Mouse (Mus musculus) splenic B cell, adult 2 months (primary cell): Measurements from ENCODE around the gene Col5a1.

Source experiments
- DNase-seq: peaks from one replicate; pipeline ENCODE4 v3.0.0-alpha.2; 2011; ENCODE audit warnings: low read depth, low spot score
- H3K27me3 ChIP-seq: 2 replicates; pipeline ENCODE4 v1.6.1; 2012; ENCODE audit warnings: mild to moderate bottlenecking, low read length, moderate library complexity, mixed read lengths; ENCODE audit not compliant: control insufficient read depth, poor library complexity, insufficient read depth, severe bottlenecking
- H3K36me3 ChIP-seq: 2 replicates; pipeline ENCODE4 v1.6.1; 2012; ENCODE audit warnings: mild to moderate bottlenecking, low read length, moderate library complexity, mixed read lengths; ENCODE audit not compliant: control insufficient read depth, poor library complexity, insufficient read depth, severe bottlenecking

The Col5a1 gene

GRCm38 (mm10) chr2:28075616-28076187, 189.5 kb downstream of the Col5a1 start:
- Histone ChIP-seq H3K36me3 (no peaks in the 10 kb centered on the region), H3K27me3 (no peaks in the 10 kb centered on the region)
- DNase-seq = no peak

GRCm38 (mm10) chr2:28084768-28085167, 198.5 kb downstream of the Col5a1 start, which contains the start of gene Fcnb:
Gene Fcnb, minus strand, starts transcription at chr2:28084885.
- H3K36me3 ChIP-seq = no peaks in the 10 kb centered on the region
- no peaks in the 10 kb centered on the region for H3K27me3 ChIP-seq
- DNase-seq = no peak

GRCm38 (mm10) chr2:28086112-28086511, 199.9 kb downstream of the Col5a1 start:
- Histone ChIP-seq H3K36me3 (no peaks in the 10 kb centered on the region), H3K27me3 (no peaks in the 10 kb centered on the region)
- no peak for DNase-seq

GRCm38 (mm10) chr2:28089095-28089494, 202.9 kb downstream of the Col5a1 start:
- no peaks in the 10 kb centered on the region for H3K27me3 ChIP-seq
- DNase-seq = no peak
- no peaks in the 10 kb centered on the region for H3K36me3 ChIP-seq
